Mouse (Mus musculus): ENCODE measurements at regions not wholly inside any gene's neighbourhood (a gene's known extent, or its start where the extent isn't known, plus 50 kb on each side); places are given as distances from the start of the nearest gene placed in this dataset.
A peak's percentile ranks its signal among the peaks of the same experiment; 100 is the strongest.
"Not testable (repeated sequence)": the region's sequence is repeated elsewhere in the genome, so short reads cannot be mapped to it uniquely, and the experiment has no call there.

DNA sequence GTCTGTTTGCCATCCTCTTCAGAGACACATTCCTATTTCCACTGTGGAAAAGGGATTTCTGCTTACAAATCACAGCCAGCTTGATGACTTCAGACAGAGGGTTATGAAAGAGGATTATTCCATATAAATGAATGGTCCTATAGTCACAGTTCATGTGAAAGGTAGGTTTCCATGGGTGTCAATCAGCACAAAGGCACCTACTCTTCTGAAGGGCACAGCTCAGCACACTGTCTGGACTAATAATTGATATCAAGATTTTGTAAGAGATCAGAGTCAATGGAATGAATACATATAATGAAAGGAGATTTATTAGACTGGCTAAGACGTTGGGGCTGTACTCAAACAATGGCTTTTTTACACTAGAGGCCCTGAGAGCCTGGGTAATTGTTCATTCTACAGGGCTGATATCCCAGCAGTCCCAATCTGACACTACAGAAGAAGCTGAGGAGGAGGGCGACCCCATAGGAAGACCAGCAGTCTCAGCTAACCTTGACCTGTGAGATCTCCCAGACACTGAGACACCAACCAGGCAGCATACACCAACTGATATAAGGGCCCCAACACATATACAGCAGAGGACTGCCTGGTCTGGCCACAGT, 702.4 kb downstream of the Efna5 start:
- peak; percentile 9 for DNase-seq (ENCODE audit: low read depth)
- no peak for TF ChIP-seq POLR2A (IDR thresholded peaks at IDR 0.05; ENCODE audit: borderline replicate concordance, extremely low read depth, insufficient read depth, insufficient read length, poor library complexity, severe bottlenecking)
- TF ChIP-seq CTCF (IDR thresholded peaks at IDR 0.05; ENCODE audit: borderline replicate concordance, extremely low read depth, insufficient read depth, insufficient read length) = no peak

DNA sequence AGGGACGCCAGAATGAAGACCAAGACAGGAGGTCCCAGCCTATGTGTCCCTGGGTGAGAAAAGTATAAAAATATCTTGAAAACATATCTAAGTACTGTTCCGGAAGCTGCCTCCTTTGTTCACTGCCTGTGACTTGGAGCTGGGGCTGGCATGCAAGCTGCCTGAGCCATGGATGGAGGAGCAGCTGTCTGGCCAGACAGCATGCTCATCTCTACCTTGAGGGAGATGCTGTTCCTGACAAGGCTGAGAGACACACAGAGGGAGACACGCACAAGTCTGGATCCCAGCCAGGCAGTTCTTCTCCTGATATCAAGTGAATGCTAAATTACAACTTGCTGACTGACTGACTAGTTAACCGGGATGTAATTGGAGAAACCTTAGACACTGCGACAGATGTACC, 704.8 kb downstream of the Efna5 start:
- DNase-seq (ENCODE audit: low read depth) = peak; percentile 35
- TF ChIP-seq CTCF (IDR thresholded peaks at IDR 0.05; ENCODE audit: borderline replicate concordance, extremely low read depth, insufficient read depth, insufficient read length) (no peak), POLR2A (IDR thresholded peaks at IDR 0.05; ENCODE audit: borderline replicate concordance, extremely low read depth, insufficient read depth, insufficient read length, poor library complexity, severe bottlenecking) (no peak)

GRCm38 (mm10) chr17:62172305-62172704, 708.8 kb downstream of the Efna5 start:
- no peak for DNase-seq (ENCODE audit: low read depth)
- TF ChIP-seq POLR2A (IDR thresholded peaks at IDR 0.05; ENCODE audit: borderline replicate concordance, extremely low read depth, insufficient read depth, insufficient read length, poor library complexity, severe bottlenecking) (no peak), CTCF (IDR thresholded peaks at IDR 0.05; ENCODE audit: borderline replicate concordance, extremely low read depth, insufficient read depth, insufficient read length) (no peak)

DNA sequence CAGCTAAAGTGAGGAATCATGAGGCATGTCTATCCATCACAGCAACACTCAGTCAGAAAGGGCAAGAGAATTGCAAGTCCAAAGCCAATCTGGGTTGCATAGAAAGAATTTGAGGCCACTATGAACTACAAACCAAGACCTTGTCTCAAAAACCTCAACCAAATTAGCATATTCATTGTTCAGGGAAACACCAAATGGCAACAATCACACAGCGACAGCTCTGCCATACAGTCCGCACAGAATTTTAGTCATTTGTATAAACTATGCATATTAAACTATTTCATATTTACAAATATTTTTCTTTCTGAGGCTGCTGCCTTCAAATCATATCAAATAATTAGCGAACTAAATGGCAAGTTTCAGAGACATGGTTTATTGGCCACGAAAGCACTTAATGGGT, 709.6 kb downstream of the Efna5 start:
- TF ChIP-seq CTCF (IDR thresholded peaks at IDR 0.05; ENCODE audit: borderline replicate concordance, extremely low read depth, insufficient read depth, insufficient read length) = no peak
- no peak for DNase-seq (ENCODE audit: low read depth)

- no peak for DNase-seq (ENCODE audit: low read depth)
- TF ChIP-seq CTCF (IDR thresholded peaks at IDR 0.05; ENCODE audit: borderline replicate concordance, extremely low read depth, insufficient read depth, insufficient read length) (no peak), POLR2A (IDR thresholded peaks at IDR 0.05; ENCODE audit: borderline replicate concordance, extremely low read depth, insufficient read depth, insufficient read length, poor library complexity, severe bottlenecking) (no peak)
These were observed 719.7 kb downstream of the Efna5 start for GRCm38 (mm10) chr17:62161457-62161856.

GRCm38 (mm10) chr17:62160301-62160700, 720.8 kb downstream of the Efna5 start:
- DNase-seq (ENCODE audit: low read depth) = no peak
- no peak for TF ChIP-seq CTCF (IDR thresholded peaks at IDR 0.05; ENCODE audit: borderline replicate concordance, extremely low read depth, insufficient read depth, insufficient read length)
- no peak for TF ChIP-seq POLR2A (IDR thresholded peaks at IDR 0.05; ENCODE audit: borderline replicate concordance, extremely low read depth, insufficient read depth, insufficient read length, poor library complexity, severe bottlenecking)

DNA sequence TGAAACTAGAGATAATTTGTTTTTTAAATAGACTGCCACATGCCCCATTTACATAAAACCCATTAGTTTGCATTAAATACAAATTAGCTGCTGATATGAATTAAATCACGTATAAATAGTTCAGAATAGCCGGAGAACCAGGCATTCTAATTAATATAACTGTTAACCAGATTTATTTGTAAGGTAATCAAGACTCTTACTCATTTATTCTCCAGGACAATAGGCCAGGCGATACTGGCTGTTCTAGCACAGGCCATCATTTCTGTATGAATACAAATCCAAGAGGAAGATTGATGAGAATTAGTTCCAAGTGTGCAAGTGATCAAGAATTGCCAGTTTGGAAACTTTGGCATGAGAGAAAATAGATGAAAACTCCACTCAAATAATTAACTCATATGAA, 746.1 kb downstream of the Efna5 start:
- DNase-seq (ENCODE audit: low read depth) = peak; percentile 52
- TF ChIP-seq POLR2A (IDR thresholded peaks at IDR 0.05; ENCODE audit: borderline replicate concordance, extremely low read depth, insufficient read depth, insufficient read length, poor library complexity, severe bottlenecking) (no peak), CTCF (IDR thresholded peaks at IDR 0.05; ENCODE audit: borderline replicate concordance, extremely low read depth, insufficient read depth, insufficient read length) (no peak)

DNA sequence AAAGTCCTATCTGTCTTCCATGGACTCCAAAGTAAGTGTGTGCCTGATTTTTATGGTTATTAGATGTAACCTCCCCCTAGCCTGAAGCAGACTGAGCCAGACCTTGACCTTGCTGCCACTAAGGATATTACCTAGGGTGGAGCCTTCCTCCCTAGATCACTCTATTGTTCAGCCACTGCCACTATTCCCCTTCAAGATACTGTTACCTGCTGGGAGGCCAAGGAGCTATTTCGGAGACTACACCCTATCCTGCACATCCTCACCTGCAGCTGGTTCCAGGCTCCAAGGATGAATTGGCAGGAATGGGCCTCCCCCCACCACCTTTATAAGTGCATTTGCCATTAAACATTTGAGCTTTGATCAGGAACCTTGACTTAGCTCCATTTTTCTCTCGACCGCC, 769.4 kb downstream of the Efna5 start:
- not testable (repeated sequence) for DNase-seq (ENCODE audit: low read depth)

GRCm38 (mm10) chr17:62109052-62109451, 772.1 kb downstream of the Efna5 start:
- TF ChIP-seq POLR2A (IDR thresholded peaks at IDR 0.05; ENCODE audit: borderline replicate concordance, extremely low read depth, insufficient read depth, insufficient read length, poor library complexity, severe bottlenecking) = no peak
- no peak for TF ChIP-seq CTCF (IDR thresholded peaks at IDR 0.05; ENCODE audit: borderline replicate concordance, extremely low read depth, insufficient read depth, insufficient read length)
- no peak for DNase-seq (ENCODE audit: low read depth)

- DNase-seq (ENCODE audit: low read depth) = peak; percentile 55
- TF ChIP-seq POLR2A (IDR thresholded peaks at IDR 0.05; ENCODE audit: borderline replicate concordance, extremely low read depth, insufficient read depth, insufficient read length, poor library complexity, severe bottlenecking) = no peak
- TF ChIP-seq CTCF (IDR thresholded peaks at IDR 0.05; ENCODE audit: borderline replicate concordance, extremely low read depth, insufficient read depth, insufficient read length) = no peak
These were observed 797.8 kb downstream of the Efna5 start for GRCm38 (mm10) chr17:62083281-62083680.

DNA sequence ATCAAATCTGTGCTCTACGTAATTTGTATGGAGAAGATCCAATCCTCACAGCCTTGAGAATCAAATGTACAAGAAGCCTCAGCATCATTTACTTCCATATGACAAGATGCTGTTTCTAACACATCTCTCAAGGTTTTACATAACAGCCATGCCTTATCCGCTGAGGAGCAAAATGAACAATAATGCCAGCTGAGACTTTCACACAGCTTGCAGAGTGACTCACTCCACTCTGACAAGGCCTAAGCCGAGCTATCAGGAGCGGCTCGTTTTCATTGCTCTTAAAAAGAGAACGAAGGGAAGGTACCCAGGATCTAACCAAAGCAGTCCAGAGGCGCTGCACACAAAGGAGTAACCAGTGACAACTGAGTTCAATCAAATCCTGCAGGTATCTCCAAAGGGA, 803.5 kb downstream of the Efna5 start:
- peak; percentile 64 for DNase-seq (ENCODE audit: low read depth)
- TF ChIP-seq POLR2A (IDR thresholded peaks at IDR 0.05; ENCODE audit: borderline replicate concordance, extremely low read depth, insufficient read depth, insufficient read length, poor library complexity, severe bottlenecking) (no peak), CTCF (IDR thresholded peaks at IDR 0.05; ENCODE audit: borderline replicate concordance, extremely low read depth, insufficient read depth, insufficient read length) (no peak)

DNA sequence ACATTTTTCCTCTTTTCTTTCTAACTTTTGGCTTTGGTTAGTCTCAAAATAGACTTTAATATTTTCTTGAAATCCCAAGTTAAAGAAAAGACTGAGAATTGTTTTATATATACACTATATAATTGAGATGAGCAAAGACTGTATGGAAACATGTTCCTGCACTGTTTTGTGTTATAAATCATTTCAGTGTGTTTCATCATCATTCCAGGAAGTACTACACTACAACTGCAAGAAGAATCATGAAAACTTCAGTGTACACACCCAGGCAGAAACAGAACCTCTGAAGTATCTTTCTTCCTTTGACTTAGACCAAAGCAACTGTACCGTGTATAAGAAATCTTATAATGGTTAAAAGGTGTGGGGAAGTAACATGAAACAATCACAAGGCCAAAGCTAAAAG, 816.2 kb downstream of the Efna5 start:
- DNase-seq (ENCODE audit: low read depth) = no peak
- TF ChIP-seq CTCF (IDR thresholded peaks at IDR 0.05; ENCODE audit: borderline replicate concordance, extremely low read depth, insufficient read depth, insufficient read length) (no peak), POLR2A (IDR thresholded peaks at IDR 0.05; ENCODE audit: borderline replicate concordance, extremely low read depth, insufficient read depth, insufficient read length, poor library complexity, severe bottlenecking) (no peak)

GRCm38 (mm10) chr17:62058016-62058415, 823.1 kb downstream of the Efna5 start:
- DNase-seq (ENCODE audit: low read depth) = no peak
- no peak for TF ChIP-seq POLR2A (IDR thresholded peaks at IDR 0.05; ENCODE audit: borderline replicate concordance, extremely low read depth, insufficient read depth, insufficient read length, poor library complexity, severe bottlenecking)
- TF ChIP-seq CTCF (IDR thresholded peaks at IDR 0.05; ENCODE audit: borderline replicate concordance, extremely low read depth, insufficient read depth, insufficient read length) = no peak
